Mouse (Mus musculus) fibroblast of lung, adult 2 months (primary cell): ENCODE measurements around the gene Mab21l3.
A peak's percentile ranks its signal among the peaks of the same experiment; 100 is the strongest.

Source experiments
- DNase-seq: peaks from one replicate; pipeline ENCODE4 v3.0.0-alpha.2; 2011; ENCODE audit warnings: low read depth

Gene Mab21l3

DNA sequence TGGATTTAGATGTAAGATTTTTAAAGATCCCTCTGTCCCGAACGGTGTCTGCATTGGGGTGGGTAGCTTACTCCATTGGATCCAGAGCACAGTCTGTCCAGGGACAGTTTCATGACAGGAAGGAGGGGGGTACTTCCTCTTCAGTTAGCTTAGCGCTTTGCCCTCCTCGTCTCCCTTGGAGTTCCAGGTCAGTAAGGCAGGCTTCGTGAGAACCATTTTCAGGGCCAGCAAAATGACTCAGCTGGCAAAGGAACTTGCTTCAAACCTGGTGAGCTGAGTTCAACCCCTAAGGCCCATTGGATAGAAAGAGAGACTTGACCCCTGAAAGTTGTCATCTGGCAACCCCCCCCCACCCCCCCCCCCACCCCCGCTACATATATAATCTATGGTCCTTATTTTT lies 46.0 kb downstream of the Mab21l3 start:
- peak; percentile 44 for DNase-seq

GRCm38 (mm10) chr3:101800596-101801018 lies 48.2 kb downstream of the Mab21l3 start:
- DNase-seq, result no peak

DNA sequence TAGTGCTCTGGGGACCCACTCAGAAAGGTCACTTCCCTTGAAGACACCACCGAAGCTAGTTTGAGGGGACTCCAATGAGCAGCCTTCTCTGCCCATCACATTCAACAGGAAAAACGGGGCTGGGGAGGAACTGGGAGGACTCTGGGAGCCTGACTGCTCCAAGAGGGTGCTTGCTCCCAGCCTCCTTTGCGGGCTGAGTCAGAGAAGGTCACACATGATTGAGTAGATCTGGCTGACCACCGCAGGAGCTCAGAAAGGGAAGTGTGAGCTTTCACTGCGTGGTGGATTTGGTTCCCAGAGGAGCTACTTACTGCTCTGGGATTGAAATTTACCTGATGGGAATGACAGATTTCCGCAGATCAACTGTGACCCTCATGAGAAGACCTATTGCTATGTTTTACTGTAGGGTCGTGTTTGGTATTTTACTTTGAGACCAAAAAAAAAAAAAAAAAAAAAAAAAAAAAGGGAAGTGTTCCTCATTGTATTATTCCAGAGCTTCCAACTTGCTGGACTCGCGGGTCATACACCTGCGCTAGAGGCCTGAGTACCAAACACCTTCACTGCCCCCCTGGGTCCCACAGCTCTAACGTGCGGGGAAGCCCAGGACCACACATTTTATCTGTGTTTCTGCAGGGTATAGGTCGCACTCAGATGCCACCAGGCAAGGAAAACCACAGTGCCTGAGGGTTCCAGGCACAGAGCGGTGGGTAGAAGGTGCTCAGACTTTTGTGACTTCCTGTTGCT lies 48.7 kb downstream of the Mab21l3 start:
- no peak for DNase-seq

DNA sequence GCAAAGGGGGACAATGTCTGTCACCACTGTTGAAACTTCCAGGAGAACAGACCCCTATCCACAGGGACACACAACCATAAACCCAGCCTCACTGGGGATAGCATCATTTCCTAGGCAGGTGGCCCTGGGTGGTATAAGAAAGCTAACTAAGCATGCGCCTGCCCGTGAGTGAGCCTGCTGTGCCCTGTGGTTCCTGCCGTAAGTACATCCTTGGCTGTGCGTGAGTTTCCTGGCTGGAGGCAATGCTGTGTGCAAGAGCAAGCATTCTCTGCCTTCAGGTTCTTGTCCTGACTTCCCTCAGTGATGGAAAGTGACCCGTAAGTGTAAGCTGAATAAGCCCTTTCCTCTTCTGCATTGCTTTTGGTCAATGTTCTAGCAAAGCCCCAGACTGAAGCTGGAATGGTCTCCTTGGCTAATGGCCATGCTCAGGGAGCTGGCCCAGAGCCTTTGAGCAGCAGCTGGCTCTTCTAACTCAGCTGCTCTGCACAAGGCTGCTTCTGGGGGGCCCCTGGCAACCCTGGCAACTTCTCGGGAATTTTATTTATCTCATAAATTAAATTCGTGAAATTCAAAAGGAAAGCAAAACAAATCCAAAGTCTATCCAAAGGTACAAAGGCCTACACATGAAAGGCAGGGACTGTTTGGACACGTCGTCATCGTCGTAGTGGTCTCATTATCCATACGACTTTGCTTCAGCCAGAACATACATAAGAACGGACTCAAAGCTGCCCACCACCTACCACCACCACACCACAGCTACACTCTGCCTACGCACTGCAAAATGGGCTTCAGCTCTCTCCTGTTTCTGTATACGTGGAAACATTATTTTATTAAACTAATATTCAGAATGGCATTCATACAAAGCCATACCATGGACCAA lies 50.7 kb downstream of the Mab21l3 start:
- DNase-seq, result no peak

DNA sequence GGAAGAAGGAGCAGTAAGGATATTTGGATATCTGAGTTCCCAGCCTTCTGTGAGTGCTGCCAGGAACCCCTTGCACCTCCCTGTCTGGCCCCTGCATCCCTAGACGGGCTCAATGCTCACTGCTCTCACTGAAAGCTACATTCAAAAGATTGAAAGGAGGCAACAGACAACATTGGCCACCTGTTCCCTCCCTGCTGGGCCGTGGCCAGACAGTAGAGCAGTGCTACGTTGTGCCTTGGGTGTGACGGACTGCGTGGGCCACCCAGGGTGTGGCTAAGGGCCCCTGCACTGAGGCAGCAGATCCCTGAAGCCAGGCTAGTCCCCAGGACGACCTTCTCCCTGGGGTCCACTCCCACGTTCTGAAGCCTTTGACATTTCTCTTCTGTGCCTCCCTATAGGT lies 52.5 kb downstream of the Mab21l3 start:
- no peak for DNase-seq

- no peak for DNase-seq
These were observed 53.2 kb downstream of the Mab21l3 start for GRCm38 (mm10) chr3:101795387-101796039.

DNA sequence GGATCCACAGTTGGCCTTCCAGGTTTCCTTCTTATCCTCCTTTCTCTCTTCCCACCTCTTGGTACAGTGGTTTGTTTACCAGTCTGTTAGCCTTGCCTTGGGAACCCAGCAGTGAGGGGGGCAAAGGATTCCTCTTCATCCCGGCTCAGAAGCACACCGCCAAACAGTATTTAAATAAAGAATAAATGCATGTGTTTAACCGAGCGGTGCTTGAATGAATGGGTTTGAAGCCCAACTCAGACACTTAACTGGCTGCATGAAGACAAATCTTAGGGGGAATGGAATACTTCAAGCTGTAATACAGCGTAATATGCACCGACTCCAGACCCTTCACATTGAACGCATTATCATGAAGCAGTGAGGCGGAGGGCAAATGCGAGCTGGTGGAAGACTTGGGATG lies 54.1 kb downstream of the Mab21l3 start:
- DNase-seq, result no peak

DNA sequence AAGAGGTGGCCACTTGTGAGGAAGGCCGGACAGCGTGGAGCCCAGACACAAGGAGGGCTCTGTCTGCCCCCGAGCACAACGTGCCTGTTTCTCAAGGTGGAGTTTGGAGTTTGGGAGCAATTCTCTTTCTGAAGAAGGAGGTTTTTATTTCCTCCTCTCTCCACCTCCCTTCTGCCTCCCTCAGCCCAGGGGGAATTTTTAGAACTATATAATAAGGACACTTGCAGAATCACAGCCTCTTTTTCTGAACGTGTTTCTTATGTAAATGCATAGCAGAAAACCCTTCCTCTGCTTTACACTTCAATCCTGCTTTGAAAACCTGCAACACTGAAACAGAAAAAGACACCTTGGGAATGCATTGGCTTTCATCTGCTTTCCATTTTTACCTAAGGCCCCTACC lies 54.7 kb downstream of the Mab21l3 start:
- DNase-seq, result no peak

DNA sequence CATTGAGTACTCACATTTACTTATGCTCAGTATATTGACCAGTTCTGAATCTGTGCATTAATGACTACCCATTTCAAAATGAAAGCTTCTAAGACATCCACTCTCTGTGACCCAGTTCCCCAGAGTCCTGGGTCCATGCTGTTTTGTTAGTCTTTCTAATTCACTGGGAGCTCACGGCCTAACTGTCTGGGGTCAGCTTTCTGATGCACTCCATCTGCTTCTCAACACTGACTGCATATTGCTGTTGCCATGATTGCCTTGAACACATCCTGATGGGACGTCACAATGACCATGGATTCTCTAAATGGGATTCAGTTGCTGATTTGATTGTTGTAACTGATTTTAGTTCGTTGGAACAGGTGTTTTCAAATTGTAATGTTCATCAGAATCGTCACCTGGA lies 56.6 kb downstream of the Mab21l3 start:
- no peak for DNase-seq

- DNase-seq, result no peak
These were observed 63.9 kb downstream of the Mab21l3 start for GRCm38 (mm10) chr3:101784768-101785424.

- no peak for DNase-seq
These were observed 65.0 kb downstream of the Mab21l3 start for GRCm38 (mm10) chr3:101783793-101784192.

GRCm38 (mm10) chr3:101780874-101781483 lies 67.8 kb downstream of the Mab21l3 start:
- no peak for DNase-seq

GRCm38 (mm10) chr3:101778896-101779665 lies 69.7 kb downstream of the Mab21l3 start:
- no peak for DNase-seq

DNA sequence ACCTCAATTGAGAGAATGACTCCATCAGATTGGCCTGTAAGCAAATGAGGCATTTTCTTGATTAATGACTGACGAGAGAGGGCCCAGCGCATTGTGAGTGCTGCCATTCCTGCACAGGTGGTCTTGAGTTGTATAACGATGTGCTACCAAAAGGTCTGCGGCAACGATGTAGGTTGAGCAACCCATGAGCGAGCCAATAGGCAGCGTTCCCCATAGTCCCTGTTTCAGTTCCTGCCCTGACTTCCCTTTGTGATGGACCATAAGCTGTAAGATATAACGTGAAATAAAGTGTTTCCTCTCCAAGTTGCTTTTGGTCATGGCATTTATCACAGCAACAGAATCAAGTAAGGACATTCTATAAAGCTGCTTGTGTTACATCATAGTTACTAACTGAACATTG lies 73.0 kb downstream of the Mab21l3 start:
- no peak for DNase-seq

DNA sequence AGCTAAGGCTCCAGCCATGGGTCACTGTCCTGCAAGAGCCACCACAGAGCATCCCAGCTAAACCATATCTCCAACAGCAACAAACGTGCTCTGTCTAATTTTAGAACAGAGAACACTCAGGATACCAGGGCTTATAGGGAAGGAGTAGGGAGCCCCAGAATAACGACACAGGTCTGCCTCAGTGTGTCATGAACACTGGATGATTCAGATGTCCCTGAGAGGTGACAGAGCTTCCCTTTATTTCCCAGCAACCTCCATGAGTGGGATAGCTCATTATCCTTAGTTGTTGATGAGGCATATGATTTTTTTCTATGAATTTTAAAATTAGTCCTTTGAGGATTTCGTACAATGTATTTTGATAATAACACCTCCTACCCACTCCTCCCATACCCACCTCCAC lies 78.2 kb downstream of the Mab21l3 start:
- no peak for DNase-seq

DNA sequence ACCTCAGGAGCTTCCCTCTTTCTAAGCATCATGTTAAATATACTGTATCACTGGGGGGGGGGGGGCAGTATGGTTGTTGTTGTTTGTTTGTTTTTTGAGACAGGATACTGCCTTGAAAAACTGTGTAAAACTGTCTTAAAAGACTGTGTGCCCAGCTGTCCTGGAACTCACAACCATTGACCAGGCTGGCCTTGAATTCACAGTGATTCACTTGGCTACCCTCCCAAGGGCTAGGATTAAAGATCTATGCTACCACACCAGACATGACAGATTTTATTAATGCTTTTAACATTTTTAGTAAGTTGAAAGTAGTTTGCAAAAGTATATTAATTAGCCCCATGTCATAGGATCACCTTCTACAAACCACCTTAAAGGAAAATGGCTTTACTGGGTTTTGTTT lies 85.2 kb downstream of the Mab21l3 start:
- DNase-seq, result no peak
